Mouse (Mus musculus): ENCODE measurements around the gene Map3k21. TPM values are rescaled to one million over a fixed set of nuclear protein-coding genes. Genes with fewer than 3 reads are reported as not detected.

Gene Map3k21
- total RNA-seq (2014; rRNA removed), result 3.9 and 4.7 TPM in 2 replicates
- polyA plus RNA-seq (2012; rRNA removed), result 2.6 and 2.8 TPM in 2 replicates

GRCm38 (mm10) chr8:125910365-125911228 lies at the start of gene Map3k21:
Gene Map3k21 (plus strand): TSS chr8:125910450.
- Histone ChIP-seq H3K27me3 (ENCODE audit: control insufficient read depth, insufficient read depth, low read length) (no peaks in the 10 kb centered on the region), H3K36me3 (ENCODE audit: control insufficient read depth, insufficient read depth, low read length) (no peaks in the 10 kb centered on the region), H3K4me1 (ENCODE audit: control insufficient read depth, insufficient read depth, low read length) (peaks cover 12% of the 10 kb centered on the region), H3K4me3 (ENCODE audit: insufficient read depth, low read depth, low read length) (peak within 1 kb of the TSS; percentile 77), H3K27ac (replicated peaks; ENCODE audit: insufficient read depth, low read depth, low read length) (peak within 1 kb of the TSS; percentile 75), H3K79me2 (ENCODE audit: control insufficient read depth, insufficient read depth, low read length) (peaks cover 9% of the 10 kb centered on the region), H3K9ac (ENCODE audit: low read depth, low read length) (peak within 1 kb of the TSS; percentile 80)
- no peak for TF ChIP-seq CTCF (IDR thresholded peaks at IDR 0.05; ENCODE audit: low read depth, low read length)
- TF ChIP-seq POLR2A (IDR thresholded peaks at IDR 0.05; ENCODE audit: extremely low read depth, insufficient read depth, low read length), result peak; percentile 61
- DNase-seq (ENCODE audit: extremely low read depth, low read depth, low spot score), result peak; percentile 45
- WGBS, result 2% methylated on average over 93 of the region's 93 CpGs

GRCm38 (mm10) chr8:125866125-125866524 lies 44.1 kb upstream of the Map3k21 start:
- DNase-seq (ENCODE audit: extremely low read depth, low read depth, low spot score), result no peak
- no peak overlapping the region for H3K9ac ChIP-seq (ENCODE audit: low read depth, low read length)
- TF ChIP-seq POLR2A (IDR thresholded peaks at IDR 0.05; ENCODE audit: extremely low read depth, insufficient read depth, low read length) (no peak), CTCF (IDR thresholded peaks at IDR 0.05; ENCODE audit: low read depth, low read length) (no peak)
- no peaks in the 10 kb centered on the region for H3K79me2 ChIP-seq (ENCODE audit: control insufficient read depth, insufficient read depth, low read length)
- 77% methylated on average over 12 of the region's 12 CpGs for WGBS
- no peaks in the 10 kb centered on the region for H3K4me1 ChIP-seq (ENCODE audit: control insufficient read depth, insufficient read depth, low read length)
- no peak overlapping the region for H3K4me3 ChIP-seq (ENCODE audit: insufficient read depth, low read depth, low read length)
- H3K36me3 ChIP-seq (ENCODE audit: control insufficient read depth, insufficient read depth, low read length), result no peaks in the 10 kb centered on the region
- H3K27me3 ChIP-seq (ENCODE audit: control insufficient read depth, insufficient read depth, low read length), result no peaks in the 10 kb centered on the region
- no peak overlapping the region for H3K27ac ChIP-seq (replicated peaks; ENCODE audit: insufficient read depth, low read depth, low read length)

GRCm38 (mm10) chr8:125868552-125868951 lies 41.7 kb upstream of the Map3k21 start:
- TF ChIP-seq CTCF (IDR thresholded peaks at IDR 0.05; ENCODE audit: low read depth, low read length) (no peak), POLR2A (IDR thresholded peaks at IDR 0.05; ENCODE audit: extremely low read depth, insufficient read depth, low read length) (no peak)
- no peaks in the 10 kb centered on the region for H3K27me3 ChIP-seq (ENCODE audit: control insufficient read depth, insufficient read depth, low read length)
- WGBS, result 64% methylated on average over 7 of the region's 7 CpGs
- no peak overlapping the region for H3K9ac ChIP-seq (ENCODE audit: low read depth, low read length)
- no peaks in the 10 kb centered on the region for H3K36me3 ChIP-seq (ENCODE audit: control insufficient read depth, insufficient read depth, low read length)
- DNase-seq (ENCODE audit: extremely low read depth, low read depth, low spot score), result no peak
- H3K4me1 ChIP-seq (ENCODE audit: control insufficient read depth, insufficient read depth, low read length), result 0 out of 2 replicates have a peak, but pooled peaks cover 2% of the 10 kb centered on the region
- H3K79me2 ChIP-seq (ENCODE audit: control insufficient read depth, insufficient read depth, low read length), result no peaks in the 10 kb centered on the region
- no peak overlapping the region for H3K27ac ChIP-seq (replicated peaks; ENCODE audit: insufficient read depth, low read depth, low read length)
- H3K4me3 ChIP-seq (ENCODE audit: insufficient read depth, low read depth, low read length), result no peak overlapping the region

- no peaks in the 10 kb centered on the region for H3K36me3 ChIP-seq (ENCODE audit: control insufficient read depth, insufficient read depth, low read length)
- H3K9ac ChIP-seq (ENCODE audit: low read depth, low read length), result no peak overlapping the region
- no peak overlapping the region for H3K27ac ChIP-seq (replicated peaks; ENCODE audit: insufficient read depth, low read depth, low read length)
- WGBS, result 88% methylated on average over 3 of the region's 3 CpGs
- 0 out of 2 replicates have a peak, but pooled peaks cover 2% of the 10 kb centered on the region for H3K4me1 ChIP-seq (ENCODE audit: control insufficient read depth, insufficient read depth, low read length)
- H3K27me3 ChIP-seq (ENCODE audit: control insufficient read depth, insufficient read depth, low read length), result no peaks in the 10 kb centered on the region
- DNase-seq (ENCODE audit: extremely low read depth, low read depth, low spot score), result no peak
- no peak overlapping the region for H3K4me3 ChIP-seq (ENCODE audit: insufficient read depth, low read depth, low read length)
- TF ChIP-seq POLR2A (IDR thresholded peaks at IDR 0.05; ENCODE audit: extremely low read depth, insufficient read depth, low read length) (no peak), CTCF (IDR thresholded peaks at IDR 0.05; ENCODE audit: low read depth, low read length) (no peak)
- H3K79me2 ChIP-seq (ENCODE audit: control insufficient read depth, insufficient read depth, low read length), result no peaks in the 10 kb centered on the region
These were observed 40.5 kb upstream of the Map3k21 start for GRCm38 (mm10) chr8:125869739-125870138.

- TF ChIP-seq POLR2A (IDR thresholded peaks at IDR 0.05; ENCODE audit: extremely low read depth, insufficient read depth, low read length), result no peak
- no peak for TF ChIP-seq CTCF (IDR thresholded peaks at IDR 0.05; ENCODE audit: low read depth, low read length)
- Histone ChIP-seq H3K27ac (replicated peaks; ENCODE audit: insufficient read depth, low read depth, low read length) (no peak overlapping the region), H3K9ac (ENCODE audit: low read depth, low read length) (no peak overlapping the region), H3K4me3 (ENCODE audit: insufficient read depth, low read depth, low read length) (no peak overlapping the region), H3K4me1 (ENCODE audit: control insufficient read depth, insufficient read depth, low read length) (0 out of 2 replicates have a peak, but pooled peaks cover 2% of the 10 kb centered on the region), H3K36me3 (ENCODE audit: control insufficient read depth, insufficient read depth, low read length) (no peaks in the 10 kb centered on the region), H3K79me2 (ENCODE audit: control insufficient read depth, insufficient read depth, low read length) (no peaks in the 10 kb centered on the region), H3K27me3 (ENCODE audit: control insufficient read depth, insufficient read depth, low read length) (no peaks in the 10 kb centered on the region)
- DNase-seq (ENCODE audit: extremely low read depth, low read depth, low spot score), result no peak
- 36% methylated on average over 6 of the region's 6 CpGs for WGBS
These were observed 40.0 kb upstream of the Map3k21 start for GRCm38 (mm10) chr8:125870179-125870702.
